Mouse (Mus musculus) testis, adult 2 months (tissue): ENCODE data around the gene Wsb2. TPM values are rescaled to one million over a fixed set of nuclear protein-coding genes. Genes with fewer than 3 reads are reported as not detected.
"Not testable (repeated sequence)": the region's sequence is repeated elsewhere in the genome, so short reads cannot be mapped to it uniquely, and the experiment has no call there.

Experiments used
- H3K27ac ChIP-seq: fragments of 200-500 bp; 2 replicates; pipeline ENCODE4 v1.5.1; 2012; ENCODE audit warnings: low read depth, low read length; ENCODE audit not compliant: control insufficient read depth, insufficient read depth
- H3K27me3 ChIP-seq: fragments of 200-500 bp; 2 replicates; pipeline ENCODE4 v1.6.1; 2012; ENCODE audit warnings: mild to moderate bottlenecking, low read length, moderate library complexity; ENCODE audit not compliant: control insufficient read depth, insufficient read depth
- H3K36me3 ChIP-seq: fragments of 200-500 bp; 2 replicates; pipeline ENCODE4 v1.6.1; 2012; ENCODE audit warnings: mild to moderate bottlenecking, low read length; ENCODE audit not compliant: control insufficient read depth, insufficient read depth
- H3K4me1 ChIP-seq: fragments of 200-500 bp; 2 replicates; pipeline ENCODE4 v1.6.1; 2012; ENCODE audit warnings: low read length; ENCODE audit not compliant: control insufficient read depth, insufficient read depth
- H3K4me3 ChIP-seq: fragments of 200-500 bp; 2 replicates; pipeline ENCODE4 v1.5.1; 2012; ENCODE audit warnings: low read depth, mild to moderate bottlenecking, low read length, moderate library complexity, mixed read lengths; ENCODE audit not compliant: control insufficient read depth
- CTCF ChIP-seq: fragments of 200-500 bp; IDR thresholded peaks from 2 replicates; pipeline ENCODE4 v1.5.1; 2012; ENCODE audit warnings: low read depth, mild to moderate bottlenecking, inconsistent platforms, low read length, moderate library complexity; ENCODE audit not compliant: control insufficient read depth, insufficient read depth, insufficient replicate concordance
- POLR2A ChIP-seq: fragments of 200-500 bp; IDR thresholded peaks from 2 replicates; pipeline ENCODE4 v1.6.1; 2012; ENCODE audit warnings: low read depth, mild to moderate bottlenecking, inconsistent platforms, low read length, moderate library complexity; ENCODE audit not compliant: control insufficient read depth
- polyA plus RNA-seq: library from polyadenylated mRNA; depleted of rRNA; stranded (reverse); fragments of >200 nt; gene quantifications from 2 replicates; pipeline ENCODE4 v1.2.3, GENCODE M21; 2012

Wsb2 gene
- polyA plus RNA-seq, 1 experiment: 56.3 TPM

GRCm38 (mm10) chr5:117396596-117397014 lies 39.5 kb downstream of the Wsb2 start:
- Histone ChIP-seq H3K4me3 (no peak overlapping the region), H3K4me1 (no peaks in the 10 kb centered on the region), H3K36me3 (no peaks in the 10 kb centered on the region), H3K27me3 (no peaks in the 10 kb centered on the region), H3K27ac (no peak overlapping the region)
- TF ChIP-seq POLR2A: no peak
- no peak for TF ChIP-seq CTCF

GRCm38 (mm10) chr5:117397371-117397770 lies 40.3 kb downstream of the Wsb2 start:
- H3K4me3 ChIP-seq: no peak overlapping the region
- H3K36me3 ChIP-seq: no peaks in the 10 kb centered on the region
- no peak for TF ChIP-seq CTCF
- no peak for TF ChIP-seq POLR2A
- no peaks in the 10 kb centered on the region for H3K27me3 ChIP-seq
- no peak overlapping the region for H3K27ac ChIP-seq
- H3K4me1 ChIP-seq: no peaks in the 10 kb centered on the region

- no peaks in the 10 kb centered on the region for H3K27me3 ChIP-seq
- H3K4me3 ChIP-seq: no peak overlapping the region
- H3K36me3 ChIP-seq: no peaks in the 10 kb centered on the region
- TF ChIP-seq CTCF: no peak
- no peak for TF ChIP-seq POLR2A
- no peaks in the 10 kb centered on the region for H3K4me1 ChIP-seq
- no peak overlapping the region for H3K27ac ChIP-seq
These were observed 41.0 kb downstream of the Wsb2 start for GRCm38 (mm10) chr5:117398007-117398550.

GRCm38 (mm10) chr5:117399281-117399680 lies 42.2 kb downstream of the Wsb2 start:
- H3K4me3 ChIP-seq: no peak overlapping the region
- no peaks in the 10 kb centered on the region for H3K27me3 ChIP-seq
- no peak overlapping the region for H3K27ac ChIP-seq

GRCm38 (mm10) chr5:117403609-117404008 lies 46.5 kb downstream of the Wsb2 start:
- no peaks in the 10 kb centered on the region for H3K4me1 ChIP-seq
- H3K4me3 ChIP-seq: no peak overlapping the region
- no peaks in the 10 kb centered on the region for H3K36me3 ChIP-seq
- no peak overlapping the region for H3K27ac ChIP-seq
- no peak for TF ChIP-seq POLR2A
- no peak for TF ChIP-seq CTCF
- H3K27me3 ChIP-seq: no peaks in the 10 kb centered on the region

More at GRCm38 (mm10) chr5:117399281-117399680, 42.2 kb downstream of the Wsb2 start:
- TF ChIP-seq POLR2A: no peak
- TF ChIP-seq CTCF: no peak
- Histone ChIP-seq H3K36me3 (no peaks in the 10 kb centered on the region), H3K4me1 (no peaks in the 10 kb centered on the region)

GRCm38 (mm10) chr5:117404671-117405070 lies 47.6 kb downstream of the Wsb2 start:
- H3K4me1 ChIP-seq, H3K27me3 ChIP-seq, H3K36me3 ChIP-seq, H3K4me3 ChIP-seq, H3K27ac ChIP-seq: not testable (repeated sequence)

GRCm38 (mm10) chr5:117408216-117408615 lies 51.1 kb downstream of the Wsb2 start:
- H3K4me1 ChIP-seq: peaks cover 1% of the 10 kb centered on the region; the same call in 1 of the 2 replicates
- no peaks in the 10 kb centered on the region for H3K27me3 ChIP-seq
- no peaks in the 10 kb centered on the region for H3K36me3 ChIP-seq
- no peak overlapping the region for H3K27ac ChIP-seq
- TF ChIP-seq POLR2A (no peak), CTCF (0 out of 2 replicates have a peak, but pooled peaks have one; percentile 20)
- no peak overlapping the region for H3K4me3 ChIP-seq

- no peak overlapping the region for H3K27ac ChIP-seq
- H3K4me3 ChIP-seq: no peak overlapping the region
- no peaks in the 10 kb centered on the region for H3K27me3 ChIP-seq
- H3K36me3 ChIP-seq: no peaks in the 10 kb centered on the region
- peaks cover 8% of the 10 kb centered on the region for H3K4me1 ChIP-seq
- TF ChIP-seq CTCF: no peak
- no peak for TF ChIP-seq POLR2A
These were observed 52.3 kb downstream of the Wsb2 start for GRCm38 (mm10) chr5:117409369-117409768.
